Mouse (Mus musculus) hindbrain, embryonic 14.5 days (tissue): Measurements from ENCODE around the gene Adora2a. TPM values are rescaled to one million over a fixed set of nuclear protein-coding genes. Genes with fewer than 3 reads are reported as not detected.
"Not testable (repeated sequence)": the region's sequence is repeated elsewhere in the genome, so short reads cannot be mapped to it uniquely, and the experiment has no call there.

Source experiments
- ATAC-seq: fragments of 200-750 bp; cut with Nextera tagmentation; 2 replicates; pipeline ENCODE4 v1.8.0; 2017; ENCODE audit warnings: moderate number of reproducible peaks, mild to moderate bottlenecking, moderate TSS enrichment, moderate library complexity; ENCODE audit not compliant: low FRiP score
- DNase-seq: peaks from one replicate; pipeline ENCODE4 v3.0.0-alpha.2; 2015; ENCODE audit warnings: low spot score
- H3K27ac ChIP-seq: fragments of 300-500 bp; sonication (generic); 2 replicates; pipeline ENCODE4 v1.5.1; 2014; ENCODE audit warnings: mild to moderate bottlenecking, moderate library complexity
- H3K27me3 ChIP-seq: fragments of 300-500 bp; sonication (generic); 2 replicates; pipeline ENCODE4 v1.6.1; 2014; ENCODE audit warnings: mild to moderate bottlenecking, low read length, mixed read lengths; ENCODE audit not compliant: control insufficient read depth, insufficient read depth
- H3K36me3 ChIP-seq: fragments of 300-500 bp; sonication (generic); replicated peaks from 2 replicates; pipeline ENCODE4 v1.6.1; 2014; ENCODE audit not compliant: control insufficient read depth, insufficient read depth
- H3K4me1 ChIP-seq: fragments of 300-500 bp; sonication (generic); replicated peaks from 2 replicates; pipeline ENCODE4 v1.6.1; 2014; ENCODE audit warnings: antibody characterized with exemption, low read length, mixed read lengths; ENCODE audit not compliant: control insufficient read depth, insufficient read depth
- H3K4me2 ChIP-seq: fragments of 300-500 bp; sonication (generic); replicated peaks from 2 replicates; pipeline ENCODE4 v1.6.1; 2014; ENCODE audit warnings: mild to moderate bottlenecking, moderate library complexity
- H3K4me3 ChIP-seq: fragments of 300-500 bp; sonication (generic); replicated peaks from 2 replicates; pipeline ENCODE4 v1.5.1; 2014; ENCODE audit warnings: mild to moderate bottlenecking, low read length
- H3K9ac ChIP-seq: fragments of 300-500 bp; sonication (generic); 2 replicates; pipeline ENCODE4 v1.6.1; 2014
- H3K9me3 ChIP-seq: fragments of 300-500 bp; sonication (generic); 2 replicates; pipeline ENCODE4 v1.6.1; 2016; ENCODE audit warnings: low read length; ENCODE audit not compliant: control insufficient read depth
- WGBS: fragments of 180-500 bp; shearing (Covaris S2); extraction: QIAGEN DNeasy Blood & Tissue Kit; methylation state at CpG from one replicate; pipeline ENCODE4 v1.1.7; 2014; 5-methylcytosine and 5-hydroxymethylcytosine counted together
- polyA plus RNA-seq: library from polyadenylated mRNA; unstranded; fragments of >200 nt; fragmentation: Nextera tagmentation; extraction: Ambion mirVana; gene quantifications from 2 replicates; pipeline ENCODE4 v1.2.1, GENCODE M21; 2014

The Adora2a gene
- polyA plus RNA-seq, 1 experiment from 2014 or later: 4.9 TPM

DNA sequence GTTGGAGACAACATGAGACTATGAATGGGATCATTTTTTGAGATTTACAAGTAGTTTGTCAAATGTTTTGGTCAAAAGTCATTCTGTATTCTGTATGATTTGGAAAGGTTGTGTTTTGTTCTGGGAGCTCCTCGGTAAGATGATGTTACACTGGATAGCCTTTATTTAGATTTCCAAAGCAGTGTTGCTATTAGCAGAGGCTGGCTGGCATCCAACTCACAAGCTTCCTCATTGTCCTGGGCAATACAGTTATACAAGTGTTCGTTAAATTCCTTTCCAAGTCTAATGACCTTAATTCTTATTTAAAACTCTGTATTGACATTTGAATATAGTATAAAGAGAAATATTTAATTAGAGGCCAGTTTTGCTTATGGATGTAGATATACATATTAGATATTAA, 28.6 kb downstream of the Adora2a start:
- 48% methylated on average over 2 of the region's 2 CpGs for WGBS
- Histone ChIP-seq H3K27ac (no peak overlapping the region), H3K4me3 (no peak overlapping the region), H3K4me1 (no peaks in the 10 kb centered on the region), H3K27me3 (no peaks in the 10 kb centered on the region), H3K9ac (no peak overlapping the region), H3K36me3 (no peaks in the 10 kb centered on the region), H3K9me3 (no peaks in the 10 kb centered on the region), H3K4me2 (no peak overlapping the region)
- ATAC-seq: no peak
- DNase-seq: no peak

DNA sequence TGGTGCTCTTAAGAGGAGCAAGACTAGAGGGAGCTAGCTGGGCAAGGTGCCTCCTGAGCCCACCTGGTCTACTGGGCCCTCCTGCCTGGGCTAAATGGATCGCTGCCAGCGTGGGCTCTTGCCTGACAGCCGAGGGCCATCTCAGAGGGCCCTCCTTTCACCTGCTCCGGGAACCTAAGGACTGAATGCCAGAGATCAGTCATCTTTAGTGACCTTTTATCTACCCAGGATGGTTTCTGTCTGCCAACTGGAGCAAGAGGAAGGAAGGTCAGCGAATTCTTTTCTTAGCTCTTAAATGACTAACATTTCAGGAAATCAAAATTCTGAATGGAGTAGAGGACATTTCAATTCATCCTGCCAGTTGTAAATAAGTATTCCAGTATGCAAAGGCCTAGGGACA, 33.9 kb downstream of the Adora2a start:
- Histone ChIP-seq H3K4me3 (no peak overlapping the region), H3K9ac (no peak overlapping the region), H3K36me3 (no peaks in the 10 kb centered on the region), H3K4me2 (no peak overlapping the region), H3K9me3 (no peaks in the 10 kb centered on the region), H3K4me1 (no peaks in the 10 kb centered on the region), H3K27me3 (no peaks in the 10 kb centered on the region), H3K27ac (no peak overlapping the region)
- ATAC-seq: no peak
- DNase-seq: no peak
- WGBS: 84% methylated on average over 5 of the region's 5 CpGs

DNA sequence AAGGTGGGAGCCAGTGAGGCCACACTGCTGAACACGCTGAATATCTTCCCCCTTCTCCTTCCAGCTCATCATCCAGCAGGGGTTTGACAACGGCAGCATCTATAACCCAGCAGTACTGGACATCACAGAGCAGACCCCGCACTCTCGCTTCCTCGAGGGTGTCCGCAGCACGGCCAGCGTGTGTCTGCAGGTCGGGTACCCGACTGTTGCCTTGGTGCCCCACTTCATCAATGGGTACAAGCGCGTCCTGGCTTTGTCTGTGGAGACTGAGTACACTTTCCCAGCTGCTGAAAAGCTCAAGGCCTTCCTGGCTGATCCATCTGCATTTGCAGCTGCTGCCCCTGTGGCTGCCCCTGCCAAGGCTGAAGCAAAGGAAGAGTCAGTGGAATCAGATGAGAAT, 35.9 kb downstream of the Adora2a start:
- no peaks in the 10 kb centered on the region for H3K36me3 ChIP-seq
- no peak overlapping the region for H3K4me2 ChIP-seq
- 95% methylated on average over 12 of the region's 12 CpGs for WGBS
- no peak overlapping the region for H3K9ac ChIP-seq
- no peaks in the 10 kb centered on the region for H3K27me3 ChIP-seq
- H3K9me3 ChIP-seq: no peaks in the 10 kb centered on the region
- H3K4me3 ChIP-seq: no peak overlapping the region
- ATAC-seq: no peak
- H3K4me1 ChIP-seq: no peaks in the 10 kb centered on the region
- no peak overlapping the region for H3K27ac ChIP-seq
- no peak for DNase-seq

DNA sequence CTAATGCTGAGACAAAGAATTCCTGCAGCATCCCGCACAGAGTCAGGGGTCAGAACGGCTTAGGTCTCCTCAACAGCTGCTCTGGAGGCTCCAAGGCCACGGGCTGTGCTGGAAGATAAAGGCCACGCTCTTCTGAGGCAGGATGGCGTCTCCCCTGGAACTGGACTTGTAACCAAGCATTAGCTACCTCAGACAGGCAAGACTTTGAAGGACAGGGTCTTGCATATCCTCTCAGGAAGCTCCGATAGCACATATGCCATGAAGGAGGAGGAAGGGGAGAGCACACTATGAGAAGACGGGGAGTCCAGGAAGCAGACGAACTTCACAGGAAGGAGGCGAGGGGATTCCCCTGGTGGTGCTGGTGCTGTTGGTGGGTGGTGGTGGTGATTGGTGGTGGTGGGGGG, 37.2 kb downstream of the Adora2a start:
- not testable (repeated sequence) for H3K27ac ChIP-seq, H3K4me1 ChIP-seq, H3K36me3 ChIP-seq, DNase-seq, H3K27me3 ChIP-seq, H3K9me3 ChIP-seq, H3K4me3 ChIP-seq, H3K9ac ChIP-seq, ATAC-seq, H3K4me2 ChIP-seq
- 76% methylated on average over 8 of the region's 9 CpGs for WGBS

DNA sequence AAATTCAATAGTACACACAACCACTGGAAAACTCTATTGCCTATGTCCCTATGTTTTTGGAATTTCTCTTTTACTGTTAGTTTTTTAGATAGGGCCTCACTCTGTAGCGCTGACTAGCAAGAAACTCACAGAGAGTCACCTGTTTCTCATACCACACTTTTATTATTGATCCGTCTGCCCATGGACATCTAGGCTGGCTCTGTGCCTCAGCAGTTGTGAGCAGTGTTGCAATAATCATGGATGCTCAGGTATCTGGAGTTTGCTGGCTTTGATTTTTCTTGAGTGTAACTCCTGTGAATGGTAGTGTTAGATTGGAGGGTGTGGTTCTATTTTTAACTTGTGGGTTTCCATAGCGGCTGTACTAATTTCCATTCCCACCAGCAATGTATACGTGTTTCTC, 38.7 kb downstream of the Adora2a start:
- ATAC-seq: no peak
- no peak for DNase-seq
- WGBS: 86% methylated on average over 4 of the region's 4 CpGs
- no peak overlapping the region for H3K27ac ChIP-seq
- H3K9ac ChIP-seq: no peak overlapping the region
- H3K36me3 ChIP-seq: no peaks in the 10 kb centered on the region
- no peak overlapping the region for H3K4me3 ChIP-seq
- H3K4me2 ChIP-seq: no peak overlapping the region
- H3K9me3 ChIP-seq: no peaks in the 10 kb centered on the region
- no peaks in the 10 kb centered on the region for H3K4me1 ChIP-seq
- no peaks in the 10 kb centered on the region for H3K27me3 ChIP-seq

DNA sequence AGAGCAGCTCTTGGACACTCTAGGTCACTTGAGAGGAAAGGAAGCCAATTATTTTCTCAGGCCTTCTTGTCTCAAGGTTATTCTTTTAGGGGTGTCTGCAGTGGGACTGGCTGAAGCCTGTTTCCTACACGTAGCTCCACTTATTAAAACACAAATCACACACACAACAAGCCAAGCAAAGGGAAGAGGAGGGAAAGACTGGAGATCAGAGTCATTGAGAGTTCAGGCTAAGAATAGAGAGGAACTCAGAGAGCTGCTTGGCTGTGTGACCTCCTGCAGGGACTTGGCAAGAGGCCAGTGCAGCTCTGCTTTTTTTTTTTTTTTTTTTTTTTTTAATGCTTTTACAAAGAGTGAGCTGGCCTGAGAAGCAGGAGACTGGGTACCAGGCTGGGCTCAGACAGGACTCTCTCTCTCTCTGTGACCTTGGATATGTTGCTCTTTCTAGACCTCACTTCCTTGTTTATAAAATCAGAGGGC, 47.6 kb downstream of the Adora2a start:
- H3K4me1 ChIP-seq, H3K4me2 ChIP-seq, H3K36me3 ChIP-seq, H3K4me3 ChIP-seq, H3K27me3 ChIP-seq, H3K9ac ChIP-seq, H3K9me3 ChIP-seq: not testable (repeated sequence)
- WGBS: 4% methylated on average over 1 of the region's 1 CpGs
- DNase-seq (peak; percentile 63), ATAC-seq (peak; percentile 82)
- peak overlapping the region; percentile 43; the same call in 1 of the 2 replicates for H3K27ac ChIP-seq

DNA sequence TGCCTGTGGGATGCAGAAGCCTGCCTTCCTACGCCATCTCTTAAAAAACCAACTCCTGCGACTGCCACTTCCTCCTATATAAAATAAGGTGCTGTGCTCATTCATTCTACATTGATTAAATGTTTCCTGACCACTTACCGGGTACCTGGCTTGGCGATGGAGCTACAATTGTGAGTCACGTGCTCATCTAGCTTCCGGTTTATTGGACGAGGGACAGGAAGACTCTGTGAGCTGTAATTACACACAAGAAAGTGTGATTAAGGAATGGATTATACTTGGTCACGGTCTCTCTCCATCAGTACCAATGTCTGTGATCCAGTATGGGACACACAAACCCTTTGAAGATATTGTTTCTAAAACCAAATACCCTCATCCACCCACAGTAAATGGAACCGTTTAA, 48.1 kb downstream of the Adora2a start:
- Histone ChIP-seq H3K4me2 (no peak overlapping the region), H3K4me1 (peaks cover 7% of the 10 kb centered on the region; the same call in 1 of the 2 replicates), H3K9me3 (no peaks in the 10 kb centered on the region), H3K36me3 (no peaks in the 10 kb centered on the region), H3K27ac (peak overlapping the region; percentile 43; the same call in 1 of the 2 replicates), H3K27me3 (no peaks in the 10 kb centered on the region), H3K4me3 (no peak overlapping the region), H3K9ac (no peak overlapping the region)
- 76% methylated on average over 9 of the region's 9 CpGs for WGBS
- ATAC-seq: no peak
- DNase-seq: no peak

DNA sequence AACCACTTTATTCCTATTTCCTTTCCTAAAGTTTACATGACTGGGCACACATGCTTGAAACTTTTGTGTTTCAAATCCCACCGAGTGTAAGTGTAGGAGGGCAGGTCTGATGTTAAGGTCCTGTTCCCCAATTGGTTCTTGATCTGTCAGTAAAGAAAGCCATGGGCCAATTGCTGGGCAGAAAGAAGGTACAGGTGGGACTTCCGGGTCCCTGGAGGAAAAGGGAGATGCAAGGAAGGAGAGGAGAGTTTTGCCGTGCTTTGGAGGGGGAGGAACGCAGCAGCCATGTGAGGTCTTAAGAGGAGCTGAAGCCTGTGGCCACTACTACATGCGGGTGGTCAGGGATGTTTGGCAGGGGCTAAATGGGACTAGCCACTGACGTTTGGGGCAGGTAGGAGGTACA, 48.6 kb downstream of the Adora2a start:
- 0 out of 2 replicates have a peak overlapping the region, but pooled peaks have one; percentile 10 for H3K4me2 ChIP-seq
- WGBS: 57% methylated on average over 6 of the region's 6 CpGs
- DNase-seq: no peak
- no peaks in the 10 kb centered on the region for H3K27me3 ChIP-seq
- H3K4me1 ChIP-seq: peaks cover 7% of the 10 kb centered on the region; the same call in 1 of the 2 replicates
- no peak overlapping the region for H3K9ac ChIP-seq
- no peak overlapping the region; the same call in 1 of the 2 replicates for H3K4me3 ChIP-seq
- no peaks in the 10 kb centered on the region for H3K36me3 ChIP-seq
- H3K27ac ChIP-seq: no peak overlapping the region
- H3K9me3 ChIP-seq: no peaks in the 10 kb centered on the region
- ATAC-seq: no peak

DNA sequence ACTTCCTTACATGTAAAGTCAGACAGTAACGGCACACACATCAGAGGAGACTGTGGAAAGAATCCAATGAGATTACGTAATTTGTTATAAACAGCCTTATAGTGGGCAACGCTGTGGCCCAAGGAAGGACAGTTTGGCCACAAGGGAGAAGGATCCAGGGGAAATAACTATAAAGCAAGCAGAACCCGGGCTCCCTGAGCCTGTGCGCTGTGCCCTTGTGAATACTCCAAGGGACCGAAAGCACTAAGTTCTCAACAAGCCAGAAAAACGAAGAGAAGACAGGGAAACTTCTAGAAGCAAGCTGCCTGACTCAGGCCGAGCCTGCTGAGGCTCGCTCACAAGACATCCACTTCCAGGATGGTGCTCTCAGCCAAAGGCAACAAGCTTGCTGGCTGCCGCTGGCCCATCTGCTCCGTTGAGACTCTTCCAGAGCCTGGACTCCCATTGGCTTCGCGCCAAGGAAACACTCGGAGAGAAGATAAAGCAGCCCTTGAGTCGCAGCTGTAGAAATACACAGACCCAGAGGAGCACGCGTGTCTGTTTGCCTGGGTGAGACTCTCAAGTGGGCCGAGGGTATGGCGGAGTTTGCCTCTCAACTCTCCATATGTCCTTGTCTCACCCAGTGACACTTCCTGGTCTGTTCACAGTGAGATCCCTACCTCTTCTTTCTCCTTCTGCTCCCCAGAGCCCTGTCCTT, 57.1 kb downstream of the Adora2a start:
- 75% methylated on average over 12 of the region's 19 CpGs for WGBS

More for the DNA sequence above, 57.1 kb downstream of the Adora2a start:
- not testable (repeated sequence) for DNase-seq, H3K4me3 ChIP-seq, ATAC-seq, H3K4me1 ChIP-seq, H3K4me2 ChIP-seq, H3K9me3 ChIP-seq, H3K27me3 ChIP-seq, H3K9ac ChIP-seq, H3K36me3 ChIP-seq, H3K27ac ChIP-seq
